Comparison of ENCODE assay signal across 8 mouse cellular contexts in the genomic region with DNA sequence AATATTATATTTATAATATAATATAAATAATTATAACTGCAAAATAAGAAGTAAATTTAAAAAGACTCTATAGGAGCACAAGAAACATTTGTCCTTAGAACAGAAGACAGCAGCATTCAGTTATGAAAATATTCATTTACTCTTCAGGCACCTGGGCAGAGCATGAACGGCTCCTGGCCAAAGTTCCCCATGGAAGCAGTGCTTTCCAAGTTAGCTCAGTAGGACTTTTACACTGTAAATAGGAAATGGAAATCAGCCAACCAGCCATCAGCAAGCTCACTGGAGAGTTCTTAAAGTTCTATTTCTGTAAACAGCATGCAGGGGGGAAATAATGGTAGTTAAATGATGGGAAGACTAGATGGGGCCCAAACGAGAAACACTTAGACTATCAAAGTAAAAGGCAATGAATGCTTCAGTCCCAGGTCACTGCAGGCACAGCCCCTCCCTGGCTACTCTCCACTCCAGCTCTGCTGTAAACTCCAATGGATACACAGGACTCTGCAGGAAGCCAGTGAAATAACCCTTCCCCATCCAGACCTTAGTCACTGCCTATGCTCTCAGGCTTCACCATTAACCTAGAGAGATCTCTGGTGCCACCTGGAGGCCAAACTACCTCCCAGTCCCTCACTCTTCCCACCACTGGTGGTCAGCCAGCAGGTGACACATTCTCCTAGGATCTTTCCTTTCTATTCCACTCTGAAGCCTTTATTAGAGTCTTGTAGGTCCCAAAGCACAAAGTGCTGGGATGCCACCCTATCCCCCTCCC. TPM values are rescaled to one million over a fixed set of nuclear protein-coding genes. Genes with fewer than 3 reads are reported as not detected.
DNase-seq lines count a peak whose midpoint lies in the region; ATAC-seq and TF ChIP-seq lines count a peak whose summit lies in the region.

No protein-coding gene starts in this region.

- no peaks in the 10 kb centered on the region for H3K4me1 ChIP-seq in forebrain, embryonic 11.5 days (replicated peaks; ENCODE audit: control insufficient read depth, insufficient read depth, low read length)
- peaks cover 8% of the 10 kb centered on the region; the same call in 1 of the 2 replicates for H3K4me1 ChIP-seq in intestine, embryonic 14.5 days (replicated peaks; ENCODE audit: control insufficient read depth, insufficient read depth, low read length)
- H3K4me1 ChIP-seq in liver, embryonic 12.5 days, result peaks cover 32% of the 10 kb centered on the region

- H3K27me3 ChIP-seq in forebrain, embryonic 11.5 days (ENCODE audit: control insufficient read depth, insufficient read depth, low read length), result no peaks in the 10 kb centered on the region
- no peaks in the 10 kb centered on the region for H3K27me3 ChIP-seq in intestine, embryonic 14.5 days (replicated peaks; ENCODE audit: control insufficient read depth, insufficient read depth, low read length)
- no peaks in the 10 kb centered on the region for H3K27me3 ChIP-seq in liver, embryonic 12.5 days (replicated peaks)

- peak; percentile 63; the same call in 1 of the 2 replicates for TF ChIP-seq CTCF in brain, embryonic 14.5 days (IDR thresholded peaks at IDR 0.05; ENCODE audit: borderline replicate concordance, extremely low read depth, insufficient read depth, insufficient read length)

- no peaks in the 10 kb centered on the region for H3K9me3 ChIP-seq in forebrain, embryonic 11.5 days (ENCODE audit: control insufficient read depth, low read length)
- no peaks in the 10 kb centered on the region for H3K9me3 ChIP-seq in intestine, embryonic 14.5 days (ENCODE audit: control insufficient read depth, low read length)
- H3K9me3 ChIP-seq in liver, embryonic 12.5 days (replicated peaks), result no peaks in the 10 kb centered on the region

- no peak overlapping the region for H3K27ac ChIP-seq in forebrain, embryonic 11.5 days (ENCODE audit: low read depth, low read length)
- no peak overlapping the region for H3K27ac ChIP-seq in intestine, embryonic 14.5 days (ENCODE audit: low read depth)
- H3K27ac ChIP-seq in liver, embryonic 12.5 days, result no peak overlapping the region

- no peak for TF ChIP-seq POLR2A in brain, embryonic 14.5 days (IDR thresholded peaks at IDR 0.05; ENCODE audit: borderline replicate concordance, extremely low read depth, insufficient read depth, insufficient read length, poor library complexity, severe bottlenecking)

- H3K36me3 ChIP-seq in forebrain, embryonic 11.5 days (ENCODE audit: control insufficient read depth, insufficient read depth, low read length), result no peaks in the 10 kb centered on the region
- H3K36me3 ChIP-seq in intestine, embryonic 14.5 days (ENCODE audit: control insufficient read depth, insufficient read depth, low read length), result no peaks in the 10 kb centered on the region
- H3K36me3 ChIP-seq in liver, embryonic 12.5 days, result peaks cover 15% of the 10 kb centered on the region

- peak; percentile 75 for ATAC-seq in forebrain, embryonic 11.5 days (replicated peaks; ENCODE audit: low FRiP score)
- ATAC-seq in intestine, embryonic 14.5 days (replicated peaks; ENCODE audit: low FRiP score, low TSS enrichment, low read depth), result peak; percentile 73
- peak; percentile 83 for ATAC-seq in liver, embryonic 12.5 days

- no peak overlapping the region for H3K4me2 ChIP-seq in forebrain, embryonic 11.5 days (ENCODE audit: low read depth, low read length, severe bottlenecking)
- H3K4me2 ChIP-seq in intestine, embryonic 14.5 days (ENCODE audit: low read length), result no peak overlapping the region
- H3K4me2 ChIP-seq in liver, embryonic 12.5 days, result no peak overlapping the region

- peak; percentile 58 for DNase-seq in 416B (ENCODE audit: low read depth)
- peak; percentile 16 for DNase-seq in CD4-positive helper T cell, adult 2 months (ENCODE audit: low read depth, low spot score)
- peak; percentile 40 for DNase-seq in brain, embryonic 14.5 days (ENCODE audit: low read depth)
- peak; percentile 73 for DNase-seq in forebrain, embryonic 11.5 days (ENCODE audit: low spot score)
- peak; percentile 77 for DNase-seq in intestine, embryonic 14.5 days (ENCODE audit: low spot score)
- peak; percentile 47 for DNase-seq in neural tube, embryonic 10.5 days (ENCODE audit: extremely low spot score, low spot score)
- DNase-seq in frontal cortex, postnatal 36 days (ENCODE audit: low spot score in 2 of 2), result no peak

- WGBS in forebrain, embryonic 11.5 days, result 77% methylated on average over 2 of the region's 2 CpGs
- WGBS in intestine, embryonic 14.5 days, result 58% methylated on average over 2 of the region's 2 CpGs
- WGBS in liver, embryonic 12.5 days (ENCODE audit: insufficient replicate concordance), result 70% methylated on average over 2 of the region's 2 CpGs

- H3K9ac ChIP-seq in forebrain, embryonic 11.5 days (ENCODE audit: low read length), result no peak overlapping the region
- H3K9ac ChIP-seq in intestine, embryonic 14.5 days (ENCODE audit: low read length), result no peak overlapping the region
- no peak overlapping the region for H3K9ac ChIP-seq in liver, embryonic 12.5 days

- H3K4me3 ChIP-seq in forebrain, embryonic 11.5 days (ENCODE audit: low read depth, low read length), result no peak overlapping the region
- no peak overlapping the region for H3K4me3 ChIP-seq in intestine, embryonic 14.5 days (ENCODE audit: low read depth, low read length)
- H3K4me3 ChIP-seq in liver, embryonic 12.5 days, result no peak overlapping the region

RNA-seq across cellular contexts. Expression of a gene that starts 12.2 kb away (rescaled TPM):
- polyA plus RNA-seq in brain, embryonic 14.5 days (2012; rRNA removed), result 2.1 and 2.5 TPM in 2 replicates
- polyA plus RNA-seq in forebrain, embryonic 11.5 days (2014; fragmentation: Nextera tagmentation; extraction: Ambion mirVana), result 2.3 and 2.6 TPM in 2 replicates
- 3.9 and 4.1 TPM in 2 replicates for polyA plus RNA-seq in intestine, embryonic 14.5 days (2014; fragmentation: Nextera tagmentation; extraction: Ambion mirVana)
- 14.3 and 15.8 TPM in 2 replicates for polyA plus RNA-seq in liver, embryonic 12.5 days (2016; fragmentation: Nextera tagmentation; extraction: Ambion mirVana)

RNA-seq across cellular contexts. Expression of a gene that starts 12.6 kb away (rescaled TPM):
- polyA plus RNA-seq in brain, embryonic 14.5 days (2012; rRNA removed), result 10.0 and 14.8 TPM in 2 replicates
- 30.9 and 35.8 TPM in 2 replicates for polyA plus RNA-seq in forebrain, embryonic 11.5 days (2014; fragmentation: Nextera tagmentation; extraction: Ambion mirVana)
- 30.2 and 30.6 TPM in 2 replicates for polyA plus RNA-seq in intestine, embryonic 14.5 days (2014; fragmentation: Nextera tagmentation; extraction: Ambion mirVana)
- 15.1 and 15.2 TPM in 2 replicates for polyA plus RNA-seq in liver, embryonic 12.5 days (2016; fragmentation: Nextera tagmentation; extraction: Ambion mirVana)

Comparison
In these comparisons a context has a peak if more than half of its experiments do, and no peak if none do; other contexts are left out.
1. DNase-seq: peak in 416B (single experiment), CD4-positive helper T cell, adult 2 months (single experiment), brain, embryonic 14.5 days (single experiment), forebrain, embryonic 11.5 days (single experiment), intestine, embryonic 14.5 days (single experiment) and neural tube, embryonic 10.5 days (single experiment); none in frontal cortex, postnatal 36 days (0 of 2).
2. Peak in every context shown above with its lines, with median percentiles within 50 percentile points of each other: ATAC-seq.